Mouse (Mus musculus): ENCODE data around the gene Apol6. TPM values are rescaled to one million over a fixed set of nuclear protein-coding genes. Genes with fewer than 3 reads are reported as not detected.

Apol6 gene
- polyA plus RNA-seq (2014; fragmentation: Nextera tagmentation; extraction: Ambion mirVana) = not detected in 2 replicates

GRCm38 (mm10) chr15:77044597-77045320 is at the start of gene Apol6:
Gene Apol6, plus strand, starts transcription at chr15:77044729.
- Histone ChIP-seq H3K9ac (ENCODE audit: low read depth, low read length) (no peak within 1 kb of the TSS), H3K36me3 (ENCODE audit: control insufficient read depth, insufficient read depth, low read length) (no peaks in the 10 kb centered on the region), H3K4me2 (replicated peaks; ENCODE audit: low read depth, low read length) (no peak within 1 kb of the TSS), H3K27ac (ENCODE audit: low read depth, low read length) (no peak within 1 kb of the TSS), H3K4me3 (ENCODE audit: low read length) (no peak within 1 kb of the TSS), H3K27me3 (ENCODE audit: control insufficient read depth, insufficient read depth, low read length) (no peaks in the 10 kb centered on the region), H3K9me3 (ENCODE audit: control insufficient read depth, low read length) (no peaks in the 10 kb centered on the region), H3K4me1 (ENCODE audit: control insufficient read depth, insufficient read depth, low read length) (no peaks in the 10 kb centered on the region)
- 87% methylated on average over 12 of the region's 12 CpGs for WGBS
- ATAC-seq (ENCODE audit: low FRiP score, low TSS enrichment) = no peak

- no peak for ATAC-seq (ENCODE audit: low FRiP score, low TSS enrichment)
- H3K36me3 ChIP-seq (ENCODE audit: control insufficient read depth, insufficient read depth, low read length) = no peaks in the 10 kb centered on the region
- WGBS = 74% methylated on average over 2 of the region's 2 CpGs
Measured at GRCm38 (mm10) chr15:76998048-76998447, 46.5 kb upstream of the Apol6 start.

DNA sequence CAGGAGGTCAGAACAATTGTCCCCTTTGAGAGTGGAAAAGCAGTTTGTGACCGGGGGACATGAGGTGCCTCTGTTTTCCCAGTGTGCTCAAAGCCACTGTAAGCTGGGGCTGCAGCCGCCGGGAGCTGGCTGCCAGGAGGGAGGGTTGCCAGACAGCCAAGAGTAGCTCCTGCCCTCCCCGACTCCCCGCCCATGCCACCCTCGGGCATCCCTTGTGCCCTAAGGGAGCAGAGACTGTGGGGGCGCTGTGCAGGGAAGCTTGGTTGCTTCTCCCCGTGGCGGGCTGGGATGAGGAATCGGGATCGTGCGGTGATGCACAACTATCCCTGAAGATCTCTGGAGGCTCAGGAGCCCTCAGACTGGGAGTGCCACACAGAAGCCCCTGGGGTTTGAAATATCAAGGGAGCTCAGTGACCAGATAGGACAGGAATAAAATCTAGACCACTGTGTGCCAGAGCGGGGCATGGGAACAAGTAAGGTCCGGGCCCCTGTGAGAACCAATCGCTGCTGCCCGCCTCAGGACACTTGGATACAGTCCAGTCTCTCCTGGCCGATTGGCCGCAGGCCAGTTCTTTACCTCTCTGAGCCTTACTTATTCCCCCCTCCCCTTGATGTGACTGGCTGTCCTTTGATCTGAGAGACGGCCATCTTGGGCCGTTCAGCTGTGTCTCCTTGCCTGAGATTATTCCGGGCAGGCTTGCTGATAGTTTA is 45.5 kb upstream of the Apol6 start:
- no peak for ATAC-seq (ENCODE audit: low FRiP score, low TSS enrichment)
- Histone ChIP-seq H3K4me3 (ENCODE audit: low read length) (no peak overlapping the region), H3K36me3 (ENCODE audit: control insufficient read depth, insufficient read depth, low read length) (no peaks in the 10 kb centered on the region), H3K9ac (ENCODE audit: low read depth, low read length) (no peak overlapping the region), H3K9me3 (ENCODE audit: control insufficient read depth, low read length) (no peaks in the 10 kb centered on the region), H3K27me3 (ENCODE audit: control insufficient read depth, insufficient read depth, low read length) (0 out of 2 replicates have a peak, but pooled peaks cover 3% of the 10 kb centered on the region), H3K4me1 (ENCODE audit: control insufficient read depth, insufficient read depth, low read length) (no peaks in the 10 kb centered on the region), H3K4me2 (replicated peaks; ENCODE audit: low read depth, low read length) (0 out of 2 replicates have a peak overlapping the region, but pooled peaks have one; percentile 10), H3K27ac (ENCODE audit: low read depth, low read length) (no peak overlapping the region)
- whole genome bisulfite sequencing = 52% methylated on average over 21 of the region's 21 CpGs

More at GRCm38 (mm10) chr15:76998048-76998447, 46.5 kb upstream of the Apol6 start:
- Histone ChIP-seq H3K27me3 (ENCODE audit: control insufficient read depth, insufficient read depth, low read length) (0 out of 2 replicates have a peak, but pooled peaks cover 3% of the 10 kb centered on the region), H3K4me2 (replicated peaks; ENCODE audit: low read depth, low read length) (no peak overlapping the region), H3K9ac (ENCODE audit: low read depth, low read length) (no peak overlapping the region), H3K27ac (ENCODE audit: low read depth, low read length) (no peak overlapping the region), H3K4me3 (ENCODE audit: low read length) (no peak overlapping the region), H3K9me3 (ENCODE audit: control insufficient read depth, low read length) (no peaks in the 10 kb centered on the region), H3K4me1 (ENCODE audit: control insufficient read depth, insufficient read depth, low read length) (no peaks in the 10 kb centered on the region)

DNA sequence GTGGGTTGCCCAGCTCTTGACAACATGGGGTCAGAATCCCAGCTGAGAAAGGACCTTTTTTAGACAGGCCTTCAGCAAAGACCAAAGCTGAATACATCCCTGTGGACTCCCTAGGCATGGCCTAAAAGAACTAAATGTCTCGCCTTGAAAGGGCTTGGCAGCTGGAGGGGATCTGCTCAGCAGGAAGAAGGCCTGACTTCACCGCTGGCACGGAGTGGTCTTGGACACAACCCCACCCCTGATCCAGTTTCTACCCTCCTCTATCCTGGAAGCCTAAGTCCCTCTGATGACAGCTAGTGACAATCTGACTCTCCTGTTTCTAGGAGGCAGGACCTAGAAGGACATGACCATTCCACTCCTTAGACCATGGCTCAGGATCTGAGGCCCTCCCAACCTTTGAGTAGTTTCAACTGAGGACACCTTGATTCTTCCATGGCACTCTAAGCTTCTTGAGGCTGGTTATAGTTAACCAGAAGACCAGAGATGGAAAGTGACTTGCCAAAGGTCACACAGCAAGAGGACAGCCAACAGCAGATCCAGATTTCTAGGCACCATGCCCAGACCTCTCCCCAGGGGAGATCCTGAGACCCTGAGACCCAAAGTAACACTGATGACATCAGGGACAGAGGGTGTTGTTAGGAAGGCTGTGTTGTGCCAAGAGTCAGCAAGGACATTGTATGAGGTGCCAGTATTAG is 41.2 kb upstream of the Apol6 start:
- Histone ChIP-seq H3K9me3 (ENCODE audit: control insufficient read depth, low read length) (no peaks in the 10 kb centered on the region), H3K4me3 (ENCODE audit: low read length) (no peak overlapping the region), H3K27ac (ENCODE audit: low read depth, low read length) (no peak overlapping the region), H3K4me2 (replicated peaks; ENCODE audit: low read depth, low read length) (no peak overlapping the region), H3K27me3 (ENCODE audit: control insufficient read depth, insufficient read depth, low read length) (0 out of 2 replicates have a peak, but pooled peaks cover 3% of the 10 kb centered on the region), H3K4me1 (ENCODE audit: control insufficient read depth, insufficient read depth, low read length) (no peaks in the 10 kb centered on the region), H3K9ac (ENCODE audit: low read depth, low read length) (no peak overlapping the region), H3K36me3 (ENCODE audit: control insufficient read depth, insufficient read depth, low read length) (no peaks in the 10 kb centered on the region)
- no peak for ATAC-seq (ENCODE audit: low FRiP score, low TSS enrichment)
- 77% methylated on average over 3 of the region's 3 CpGs for WGBS

DNA sequence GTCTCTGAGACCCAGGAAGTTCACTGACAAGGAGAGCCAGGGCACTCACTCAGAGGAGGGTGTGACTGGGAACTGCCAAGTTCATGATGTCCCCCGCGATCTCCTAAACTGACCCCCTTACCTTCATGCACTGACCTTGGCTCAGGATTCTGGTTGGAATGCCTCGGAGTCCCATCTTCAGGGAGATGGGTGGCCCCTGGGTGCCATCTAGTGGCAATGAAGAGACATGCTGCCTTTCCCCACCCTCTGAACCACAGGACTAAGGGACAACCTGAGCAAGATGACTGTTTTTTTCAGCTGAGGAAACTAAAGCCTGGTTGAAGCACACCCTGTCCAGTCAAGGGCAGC is 40.7 kb upstream of the Apol6 start:
- 8% methylated on average over 3 of the region's 3 CpGs for WGBS

DNA sequence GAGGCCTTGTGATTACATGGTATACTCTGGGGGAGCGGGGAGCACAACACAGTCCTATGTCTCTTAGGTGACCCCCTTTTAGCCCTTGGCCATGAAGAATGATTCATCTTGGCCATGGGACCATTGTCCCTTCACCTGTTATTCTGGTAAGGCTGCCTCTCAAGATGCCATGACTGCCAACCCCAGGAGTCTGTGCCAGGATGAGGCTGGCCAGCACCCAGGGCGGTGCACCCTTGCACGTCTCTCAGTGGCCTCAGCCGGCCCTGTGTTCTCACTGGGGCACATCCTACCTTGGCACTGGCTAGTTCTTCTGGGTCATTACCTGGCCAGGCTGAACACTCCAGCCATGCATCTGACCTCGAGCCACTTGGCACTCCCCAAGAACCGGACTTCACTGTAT is 35.7 kb upstream of the Apol6 start:
- ATAC-seq (ENCODE audit: low FRiP score, low TSS enrichment) = no peak
- 95% methylated on average over 6 of the region's 6 CpGs for WGBS
- no peak overlapping the region for H3K27ac ChIP-seq (ENCODE audit: low read depth, low read length)
- H3K4me2 ChIP-seq (replicated peaks; ENCODE audit: low read depth, low read length) = no peak overlapping the region
- H3K36me3 ChIP-seq (ENCODE audit: control insufficient read depth, insufficient read depth, low read length) = no peaks in the 10 kb centered on the region
- H3K9ac ChIP-seq (ENCODE audit: low read depth, low read length) = no peak overlapping the region
- no peak overlapping the region for H3K4me3 ChIP-seq (ENCODE audit: low read length)
- H3K4me1 ChIP-seq (ENCODE audit: control insufficient read depth, insufficient read depth, low read length) = peaks cover 5% of the 10 kb centered on the region
- H3K27me3 ChIP-seq (ENCODE audit: control insufficient read depth, insufficient read depth, low read length) = no peaks in the 10 kb centered on the region
- H3K9me3 ChIP-seq (ENCODE audit: control insufficient read depth, low read length) = no peaks in the 10 kb centered on the region

More for the DNA sequence above, 40.7 kb upstream of the Apol6 start:
- Histone ChIP-seq H3K27ac (ENCODE audit: low read depth, low read length) (no peak overlapping the region), H3K4me1 (ENCODE audit: control insufficient read depth, insufficient read depth, low read length) (no peaks in the 10 kb centered on the region), H3K36me3 (ENCODE audit: control insufficient read depth, insufficient read depth, low read length) (no peaks in the 10 kb centered on the region), H3K4me2 (replicated peaks; ENCODE audit: low read depth, low read length) (no peak overlapping the region), H3K4me3 (ENCODE audit: low read length) (no peak overlapping the region), H3K9ac (ENCODE audit: low read depth, low read length) (no peak overlapping the region), H3K9me3 (ENCODE audit: control insufficient read depth, low read length) (no peaks in the 10 kb centered on the region), H3K27me3 (ENCODE audit: control insufficient read depth, insufficient read depth, low read length) (0 out of 2 replicates have a peak, but pooled peaks cover 3% of the 10 kb centered on the region)
- no peak for ATAC-seq (ENCODE audit: low FRiP score, low TSS enrichment)

- Histone ChIP-seq H3K4me2 (replicated peaks; ENCODE audit: low read depth, low read length) (peak overlapping the region; percentile 21), H3K27me3 (ENCODE audit: control insufficient read depth, insufficient read depth, low read length) (no peaks in the 10 kb centered on the region), H3K9ac (ENCODE audit: low read depth, low read length) (no peak overlapping the region), H3K4me3 (ENCODE audit: low read length) (no peak overlapping the region), H3K36me3 (ENCODE audit: control insufficient read depth, insufficient read depth, low read length) (no peaks in the 10 kb centered on the region), H3K9me3 (ENCODE audit: control insufficient read depth, low read length) (no peaks in the 10 kb centered on the region), H3K4me1 (ENCODE audit: control insufficient read depth, insufficient read depth, low read length) (peaks cover 13% of the 10 kb centered on the region), H3K27ac (ENCODE audit: low read depth, low read length) (peak overlapping the region; percentile 34; the same call in 1 of the 2 replicates)
- 3% methylated on average over 15 of the region's 15 CpGs for WGBS
- ATAC-seq (ENCODE audit: low FRiP score, low TSS enrichment) = peak; percentile 73
Measured at GRCm38 (mm10) chr15:77013753-77014241, 30.7 kb upstream of the Apol6 start.

DNA sequence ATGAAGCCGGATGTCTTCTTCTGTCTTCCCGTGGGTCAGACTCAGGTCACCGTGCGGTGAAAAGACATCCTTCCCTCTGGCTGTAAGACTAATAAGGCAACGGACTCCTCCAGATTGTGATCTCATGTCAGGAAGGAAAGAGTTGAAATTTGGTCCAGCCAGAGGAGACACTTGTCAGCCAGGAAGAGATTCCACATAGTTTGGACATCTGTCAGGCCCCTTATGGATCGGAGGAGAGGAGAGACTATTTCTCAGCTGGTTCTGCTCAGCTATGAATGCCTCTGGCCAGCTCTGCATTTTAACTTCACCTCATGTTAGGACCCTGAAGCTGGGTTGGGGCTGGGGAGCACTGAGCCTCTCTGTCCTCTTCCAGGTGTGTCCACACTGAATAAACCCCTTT is 30.1 kb upstream of the Apol6 start:
- 31% methylated on average over 6 of the region's 6 CpGs for WGBS
- H3K9me3 ChIP-seq (ENCODE audit: control insufficient read depth, low read length) = no peaks in the 10 kb centered on the region
- H3K4me3 ChIP-seq (ENCODE audit: low read length) = no peak overlapping the region
- H3K4me1 ChIP-seq (ENCODE audit: control insufficient read depth, insufficient read depth, low read length) = peaks cover 13% of the 10 kb centered on the region
- H3K27ac ChIP-seq (ENCODE audit: low read depth, low read length) = peak overlapping the region; percentile 47; the same call in 1 of the 2 replicates
- ATAC-seq (ENCODE audit: low FRiP score, low TSS enrichment) = no peak
- no peaks in the 10 kb centered on the region for H3K27me3 ChIP-seq (ENCODE audit: control insufficient read depth, insufficient read depth, low read length)
- H3K36me3 ChIP-seq (ENCODE audit: control insufficient read depth, insufficient read depth, low read length) = no peaks in the 10 kb centered on the region
- no peak overlapping the region for H3K9ac ChIP-seq (ENCODE audit: low read depth, low read length)
- no peak overlapping the region for H3K4me2 ChIP-seq (replicated peaks; ENCODE audit: low read depth, low read length)

All from kidney, embryonic 14.5 days (tissue).